Mouse (Mus musculus) heart, embryonic 14.5 days (tissue): ENCODE data around the gene Ttc32. TPM values are rescaled to one million over a fixed set of nuclear protein-coding genes. Genes with fewer than 3 reads are reported as not detected.
"Not testable (repeated sequence)": the region's sequence is repeated elsewhere in the genome, so short reads cannot be mapped to it uniquely, and the experiment has no call there.

Source experiments
- ATAC-seq: fragments of 200-750 bp; cut with Nextera tagmentation; 2 replicates; pipeline ENCODE4 v1.8.0; 2017; ENCODE audit warnings: low read depth, moderate TSS enrichment; ENCODE audit not compliant: insufficient number of reproducible peaks, insufficient read depth, low FRiP score
- H3K27ac ChIP-seq, 2 experiments: fragments of 200-500 bp in 1 of 2; fragments of 300-500 bp in 1 of 2; sonication (generic) in 1 of 2; replicated peaks in 1 of 2; 2 replicates each; pipeline ENCODE4 v1.5.1; 2012 to 2014; ENCODE audit warnings: low read depth in 2 of 2, low read length in 2 of 2, control low read depth in 1 of 2, mild to moderate bottlenecking in 1 of 2, mixed read lengths in 1 of 2; ENCODE audit not compliant: control insufficient read depth in 1 of 2, insufficient read depth in 1 of 2
- H3K27me3 ChIP-seq: fragments of 300-500 bp; sonication (generic); 2 replicates; pipeline ENCODE4 v1.6.1; 2014; ENCODE audit warnings: mild to moderate bottlenecking, low read length, control low read depth; ENCODE audit not compliant: control insufficient read depth, insufficient read depth
- H3K36me3 ChIP-seq: fragments of 300-500 bp; sonication (generic); 2 replicates; pipeline ENCODE4 v1.6.1; 2014; ENCODE audit warnings: mild to moderate bottlenecking, control low read depth, low read length, mixed read lengths; ENCODE audit not compliant: control insufficient read depth, insufficient read depth
- H3K4me1 ChIP-seq, 2 experiments: fragments of 200-500 bp in 1 of 2; fragments of 300-500 bp in 1 of 2; sonication (generic) in 1 of 2; 2 replicates each; pipeline ENCODE4 v1.6.1; 2012 to 2014; ENCODE audit warnings: low read length in 2 of 2, control low read depth in 1 of 2, mixed read lengths in 1 of 2; ENCODE audit not compliant: control insufficient read depth in 2 of 2, insufficient read depth in 2 of 2
- H3K4me2 ChIP-seq: fragments of 300-500 bp; sonication (generic); 2 replicates; pipeline ENCODE4 v1.6.1; 2014; ENCODE audit warnings: mild to moderate bottlenecking, low read length
- H3K4me3 ChIP-seq, 2 experiments: fragments of 200-500 bp in 1 of 2; fragments of 300-500 bp in 1 of 2; sonication (generic) in 1 of 2; 2 replicates each; pipeline ENCODE4 v1.5.1; 2012 to 2014; ENCODE audit warnings: low read length in 2 of 2, mild to moderate bottlenecking in 2 of 2, control low read depth in 1 of 2, low read depth in 1 of 2, moderate library complexity in 1 of 2; ENCODE audit not compliant: control insufficient read depth in 1 of 2, insufficient read depth in 1 of 2
- H3K9ac ChIP-seq: fragments of 300-500 bp; sonication (generic); 2 replicates; pipeline ENCODE4 v1.6.1; 2014; ENCODE audit warnings: mild to moderate bottlenecking, low read length
- H3K9me3 ChIP-seq: fragments of 300-500 bp; sonication (generic); 2 replicates; pipeline ENCODE4 v1.6.1; 2016; ENCODE audit warnings: low read length, control low read depth; ENCODE audit not compliant: control insufficient read depth
- WGBS: fragments of 180-500 bp; shearing (Covaris S2); extraction: QIAGEN DNeasy Blood & Tissue Kit; methylation state at CpG from one replicate; pipeline ENCODE4 v1.1.7; 2014; 5-methylcytosine and 5-hydroxymethylcytosine counted together
- polyA plus RNA-seq: library from polyadenylated mRNA; unstranded; fragments of >200 nt; fragmentation: Nextera tagmentation; extraction: Ambion mirVana; gene quantifications from 2 replicates; pipeline ENCODE4 v1.2.1, GENCODE M21; 2014

Gene Ttc32
- polyA plus RNA-seq, 1 experiment from 2014 or later: 18.3 TPM

GRCm38 (mm10) chr12:9016376-9016775, 13.4 kb upstream of the Ttc32 start:
- Histone ChIP-seq H3K4me1 (no peaks in the 10 kb centered on the region), H3K4me2 (no peak overlapping the region), H3K9ac (no peak overlapping the region), H3K36me3 (peaks cover 13% of the 10 kb centered on the region), H3K27ac (no peak overlapping the region), H3K9me3 (no peaks in the 10 kb centered on the region), H3K4me3 (no peak overlapping the region), H3K27me3 (no peaks in the 10 kb centered on the region)
- 89% methylated on average over 9 of the region's 9 CpGs for WGBS
- ATAC-seq: no peak

- H3K36me3 ChIP-seq: peaks cover 5% of the 10 kb centered on the region; the same call in 1 of the 2 replicates
- no peak overlapping the region for H3K4me3 ChIP-seq
- no peaks in the 10 kb centered on the region for H3K27me3 ChIP-seq
- ATAC-seq: no peak
- H3K9me3 ChIP-seq: no peaks in the 10 kb centered on the region
- no peak overlapping the region for H3K27ac ChIP-seq
- no peak overlapping the region for H3K4me2 ChIP-seq
- 91% methylated on average over 8 of the region's 8 CpGs for whole genome bisulfite sequencing
- H3K9ac ChIP-seq: no peak overlapping the region
- H3K4me1 ChIP-seq: no peaks in the 10 kb centered on the region
These were observed 9.4 kb upstream of the Ttc32 start for GRCm38 (mm10) chr12:9020431-9020830.

GRCm38 (mm10) chr12:9020986-9021385, 8.8 kb upstream of the Ttc32 start:
- H3K4me3 ChIP-seq: no peak overlapping the region
- no peaks in the 10 kb centered on the region for H3K4me1 ChIP-seq
- peaks cover 5% of the 10 kb centered on the region; the same call in 1 of the 2 replicates for H3K36me3 ChIP-seq
- H3K9me3 ChIP-seq: no peaks in the 10 kb centered on the region
- H3K9ac ChIP-seq: no peak overlapping the region
- no peak for ATAC-seq
- no peak overlapping the region for H3K4me2 ChIP-seq
- H3K27me3 ChIP-seq: no peaks in the 10 kb centered on the region
- 70% methylated on average over 3 of the region's 3 CpGs for WGBS
- no peak overlapping the region for H3K27ac ChIP-seq

GRCm38 (mm10) chr12:9023031-9023430, 6.8 kb upstream of the Ttc32 start:
- no peaks in the 10 kb centered on the region for H3K4me1 ChIP-seq
- H3K27me3 ChIP-seq: no peaks in the 10 kb centered on the region
- peaks cover 7% of the 10 kb centered on the region; the same call in 1 of the 2 replicates for H3K36me3 ChIP-seq
- no peak overlapping the region for H3K27ac ChIP-seq
- H3K4me2 ChIP-seq: no peak overlapping the region
- H3K9ac ChIP-seq: no peak overlapping the region
- 44% methylated on average over 4 of the region's 4 CpGs for WGBS
- no peak overlapping the region for H3K4me3 ChIP-seq
- H3K9me3 ChIP-seq: no peaks in the 10 kb centered on the region
- no peak for ATAC-seq

- Histone ChIP-seq H3K9ac (no peak overlapping the region), H3K27ac (no peak overlapping the region), H3K4me3 (no peak overlapping the region), H3K9me3 (no peaks in the 10 kb centered on the region), H3K36me3 (peaks cover 13% of the 10 kb centered on the region; the same call in 1 of the 2 replicates), H3K4me1 (no peaks in the 10 kb centered on the region), H3K4me2 (no peak overlapping the region), H3K27me3 (no peaks in the 10 kb centered on the region)
- WGBS: 89% methylated on average over 14 of the region's 14 CpGs
- ATAC-seq: no peak
These were observed 5.7 kb upstream of the Ttc32 start for GRCm38 (mm10) chr12:9024071-9024470.

GRCm38 (mm10) chr12:9024736-9025135, 5.1 kb upstream of the Ttc32 start:
- H3K27ac ChIP-seq: peak overlapping the region; percentile 19 to 49; a peak in 2 of 4 replicates
- no peak overlapping the region for H3K4me2 ChIP-seq
- 34% methylated on average over 13 of the region's 13 CpGs for WGBS
- H3K36me3 ChIP-seq: peaks cover 13% of the 10 kb centered on the region; the same call in 1 of the 2 replicates
- H3K4me1 ChIP-seq: no peaks in the 10 kb centered on the region
- no peaks in the 10 kb centered on the region for H3K9me3 ChIP-seq
- H3K4me3 ChIP-seq: no peak overlapping the region
- no peak for ATAC-seq
- H3K9ac ChIP-seq: no peak overlapping the region
- H3K27me3 ChIP-seq: no peaks in the 10 kb centered on the region

- Histone ChIP-seq H3K4me1 (peaks cover 0 to 3% of the 10 kb centered on the region in 2 experiments; a peak in 2 of 4 replicates), H3K36me3 (peaks cover 13% of the 10 kb centered on the region; the same call in 1 of the 2 replicates), H3K27ac (no peak overlapping the region), H3K4me2 (no peak overlapping the region), H3K9ac (no peak overlapping the region), H3K27me3 (no peaks in the 10 kb centered on the region), H3K9me3 (no peaks in the 10 kb centered on the region), H3K4me3 (no peak overlapping the region)
- ATAC-seq: no peak
These were observed 3.0 kb upstream of the Ttc32 start for GRCm38 (mm10) chr12:9026843-9027242.

GRCm38 (mm10) chr12:9028816-9029215, 981 bp upstream of the Ttc32 start:
- H3K36me3 ChIP-seq: peaks cover 13% of the 10 kb centered on the region; the same call in 1 of the 2 replicates
- not testable (repeated sequence) for H3K4me2 ChIP-seq, ATAC-seq, H3K4me3 ChIP-seq, H3K9me3 ChIP-seq, H3K9ac ChIP-seq, H3K4me1 ChIP-seq, H3K27me3 ChIP-seq, H3K27ac ChIP-seq
- WGBS: 87% methylated on average over 7 of the region's 7 CpGs
